Mouse (Mus musculus) ES-E14 (cell line): ENCODE data around the gene Ly75. TPM values are rescaled to one million over a fixed set of nuclear protein-coding genes. Genes with fewer than 3 reads are reported as not detected.

Source experiments
- DNase-seq: peaks from one replicate; pipeline ENCODE4 v3.0.0-alpha.2; 2013; ENCODE audit warnings: low read depth, low spot score
- H3K27ac ChIP-seq: 2 replicates; pipeline ENCODE4 v1.5.1; 2012; ENCODE audit warnings: low read depth, mild to moderate bottlenecking, low read length, moderate library complexity, mixed read lengths; ENCODE audit not compliant: poor library complexity, insufficient read depth, severe bottlenecking
- H3K36me3 ChIP-seq: 2 replicates; pipeline ENCODE4 v1.6.1; 2012; ENCODE audit warnings: mild to moderate bottlenecking, low read length, moderate library complexity, mixed read lengths; ENCODE audit not compliant: control insufficient read depth, poor library complexity, insufficient read depth, severe bottlenecking
- H3K4me1 ChIP-seq, 2 experiments: fragments of 150-350 bp in 1 of 2; sonication (generic) in 1 of 2; 2 replicates each; pipeline ENCODE4 v1.6.1; 2012; ENCODE audit warnings: low read length in 2 of 2, mild to moderate bottlenecking in 1 of 2, mixed read lengths in 1 of 2; ENCODE audit not compliant: control insufficient read depth in 2 of 2, insufficient read depth in 2 of 2, poor library complexity in 1 of 2
- H3K4me3 ChIP-seq, 2 experiments: fragments of 150-350 bp in 1 of 2; sonication (generic) in 1 of 2; 2 replicates each; pipeline ENCODE4 v1.5.1; 2012; ENCODE audit warnings: low read length in 2 of 2, low read depth in 1 of 2, mild to moderate bottlenecking in 1 of 2, mixed read lengths in 1 of 2; ENCODE audit not compliant: insufficient read depth in 1 of 2, poor library complexity in 1 of 2, severe bottlenecking in 1 of 2
- H3K9ac ChIP-seq: 2 replicates; pipeline ENCODE4 v1.6.1; 2012; ENCODE audit warnings: low read depth, mild to moderate bottlenecking, low read length, mixed read lengths; ENCODE audit not compliant: poor library complexity, insufficient read depth, severe bottlenecking
- H3K9me3 ChIP-seq: fragments of 150-350 bp; sonication (generic); 2 replicates; pipeline ENCODE4 v1.6.1; 2012; ENCODE audit warnings: low read depth, mild to moderate bottlenecking, low read length; ENCODE audit not compliant: control insufficient read depth, insufficient read depth
- CHD2 ChIP-seq: IDR thresholded peaks from 2 replicates; pipeline ENCODE4 v1.6.1; 2014; ENCODE audit warnings: mild to moderate bottlenecking, low read depth, low read length, inconsistent platforms
- HCFC1 ChIP-seq: IDR thresholded peaks from 2 replicates; pipeline ENCODE4 v1.6.1; 2012; ENCODE audit warnings: low read length, inconsistent platforms, borderline replicate concordance; ENCODE audit not compliant: insufficient read depth
- MAFK ChIP-seq: IDR thresholded peaks from 2 replicates; pipeline ENCODE4 v1.6.1; 2014; ENCODE audit warnings: mild to moderate bottlenecking, low read depth, low read length, inconsistent platforms; ENCODE audit not compliant: insufficient read depth
- ZC3H11A ChIP-seq: IDR thresholded peaks from 2 replicates; pipeline ENCODE4 v1.6.1; 2012; ENCODE audit warnings: low read depth, mild to moderate bottlenecking, inconsistent platforms, low read length, borderline replicate concordance
- ZNF384 ChIP-seq: IDR thresholded peaks from 2 replicates; pipeline ENCODE4 v1.6.1; 2012; ENCODE audit warnings: low read depth, low read length, inconsistent platforms
- in situ Hi-C, 2 experiments: fragments of 600-800 bp; cut with MboI; formaldehyde crosslinking; loops; one replicate each; pipeline ENCODE4 v1.15.1; 2025; ENCODE audit warnings: low sequenced_read_pairs in 2 of 2, inconsistent platforms in 1 of 2; ENCODE audit not compliant: unreplicated experiment in 2 of 2
- total RNA-seq: library from RNA; depleted of rRNA; stranded (reverse); fragments of 300-350 nt; gene quantifications from 2 replicates; pipeline ENCODE4 v1.2.3, GENCODE M21; 2012; rRNA removed

Ly75 gene
- 20.1 and 50.1 TPM in 2 replicates for total RNA-seq

GRCm38 (mm10) chr2:60382858-60383669 lies at the start of gene Ly75:
Ly75 (minus strand) TSS chr2:60383303.
- DNase-seq: peak; percentile 90
- H3K4me3 ChIP-seq: peak within 1 kb of the TSS; percentile 61 to 96
- in situ Hi-C loops: no loop called here
- peaks cover 2% of the 10 kb centered on the region; the same call in 1 of the 2 replicates for H3K36me3 ChIP-seq
- H3K4me1 ChIP-seq: peaks cover 2 to 4% of the 10 kb centered on the region in 2 experiments
- TF ChIP-seq CHD2 (no peak), ZC3H11A (no peak), MAFK (no peak), ZNF384 (no peak), HCFC1 (no peak)
- H3K27ac ChIP-seq: no peak within 1 kb of the TSS
- H3K9ac ChIP-seq: peak within 1 kb of the TSS; percentile 57
- H3K9me3 ChIP-seq: no peaks in the 10 kb centered on the region

GRCm38 (mm10) chr2:60430315-60431021 lies 47.4 kb upstream of the Ly75 start:
- H3K4me3 ChIP-seq: no peak overlapping the region
- no peak overlapping the region for H3K27ac ChIP-seq
- no peaks in the 10 kb centered on the region for H3K9me3 ChIP-seq
- H3K9ac ChIP-seq: no peak overlapping the region
- H3K36me3 ChIP-seq: no peaks in the 10 kb centered on the region
- no peaks in the 10 kb centered on the region; a peak in 1 of 4 replicates for H3K4me1 ChIP-seq
- DNase-seq: no peak
- TF ChIP-seq ZC3H11A (no peak), CHD2 (no peak), MAFK (no peak), ZNF384 (no peak), HCFC1 (no peak)
- in situ Hi-C loops: loop anchor here in 1 of 2 experiments (25.0 kb wide), 1 partner anchor 893 kb away; no protein-coding TSS in a partner anchor

DNA sequence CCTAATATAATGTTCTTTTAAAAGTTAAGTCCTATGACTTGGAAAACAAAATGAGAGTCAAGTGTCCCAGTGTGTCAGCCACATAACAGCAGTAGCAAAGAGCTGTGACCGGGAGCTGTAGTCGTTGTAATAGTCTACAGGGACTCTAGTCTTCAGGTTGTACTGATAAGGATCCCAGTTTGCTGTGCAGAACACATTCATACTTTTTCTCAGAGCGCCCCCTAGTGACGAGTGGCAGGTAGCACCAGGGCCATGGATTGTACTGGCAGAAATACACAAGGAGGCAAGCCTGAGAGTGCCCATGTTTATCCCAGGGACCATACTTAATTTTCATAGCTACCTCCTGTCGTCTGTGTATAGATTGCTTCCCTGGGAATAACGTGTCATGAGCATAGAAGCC lies 35.0 kb upstream of the Ly75 start:
- peak; percentile 85 for DNase-seq
- no peak overlapping the region for H3K9ac ChIP-seq
- TF ChIP-seq ZC3H11A: peak; percentile 90
- TF ChIP-seq ZNF384: no peak
- no peaks in the 10 kb centered on the region for H3K36me3 ChIP-seq
- no peak overlapping the region for H3K27ac ChIP-seq
- H3K4me1 ChIP-seq: peaks cover 0 to 2% of the 10 kb centered on the region in 2 experiments; a peak in 1 of 4 replicates
- H3K4me3 ChIP-seq: no peak overlapping the region
- H3K9me3 ChIP-seq: no peaks in the 10 kb centered on the region
- in situ Hi-C loops: no loop called here

GRCm38 (mm10) chr2:60414334-60414733 lies 31.2 kb upstream of the Ly75 start:
- Histone ChIP-seq H3K4me3 (peak overlapping the region in 1 of 2 experiments; percentile 47; a peak in 2 of 4 replicates), H3K27ac (no peak overlapping the region), H3K36me3 (no peaks in the 10 kb centered on the region), H3K9me3 (no peaks in the 10 kb centered on the region), H3K9ac (no peak overlapping the region), H3K4me1 (peaks cover 7 to 10% of the 10 kb centered on the region in 2 experiments; a peak in 2 of 4 replicates)
- TF ChIP-seq ZC3H11A (no peak), HCFC1 (no peak), MAFK (no peak), CHD2 (no peak), ZNF384 (no peak)
- in situ Hi-C loops: no loop called here
- DNase-seq: peak; percentile 83
